Mouse (Mus musculus) small intestine, adult 2 months (tissue): ENCODE results near the gene Xkr7. TPM values are rescaled to one million over a fixed set of nuclear protein-coding genes. Genes with fewer than 3 reads are reported as not detected.

Experiments used
- H3K27ac ChIP-seq: fragments of 200-500 bp; 2 replicates; pipeline ENCODE4 v1.5.1; 2012; ENCODE audit warnings: low read depth, low read length, control low read depth, inconsistent platforms; ENCODE audit not compliant: insufficient read depth
- H3K27me3 ChIP-seq: fragments of 200-500 bp; 2 replicates; pipeline ENCODE4 v1.6.1; 2012; ENCODE audit warnings: mild to moderate bottlenecking, moderate library complexity, low read length, inconsistent platforms; ENCODE audit not compliant: control insufficient read depth, insufficient read depth
- H3K36me3 ChIP-seq: fragments of 200-500 bp; 2 replicates; pipeline ENCODE4 v1.6.1; 2012; ENCODE audit warnings: mild to moderate bottlenecking, low read length, control low read depth, inconsistent platforms; ENCODE audit not compliant: control insufficient read depth, insufficient read depth
- H3K4me1 ChIP-seq: fragments of 200-500 bp; 2 replicates; pipeline ENCODE4 v1.6.1; 2012; ENCODE audit warnings: low read length, inconsistent platforms, mixed read lengths; ENCODE audit not compliant: control insufficient read depth, insufficient read depth, insufficient read length
- H3K4me3 ChIP-seq: fragments of 200-500 bp; 2 replicates; pipeline ENCODE4 v1.5.1; 2012; ENCODE audit warnings: low read depth, mild to moderate bottlenecking, control low read depth, inconsistent platforms, low read length, moderate library complexity
- CTCF ChIP-seq: fragments of 200-500 bp; IDR thresholded peaks from 2 replicates; pipeline ENCODE4 v1.5.1; 2012; ENCODE audit warnings: low read depth, mild to moderate bottlenecking, control low read depth, inconsistent platforms, low read length, moderate library complexity, mixed read lengths; ENCODE audit not compliant: insufficient replicate concordance, insufficient read length; ENCODE audit errors: extremely low read depth
- POLR2A ChIP-seq: fragments of 200-500 bp; IDR thresholded peaks from 2 replicates; pipeline ENCODE4 v1.6.1; 2012; ENCODE audit warnings: low read depth, mild to moderate bottlenecking, control low read depth, inconsistent platforms, low read length, moderate library complexity
- WGBS: fragments of 180-500 bp; shearing (Covaris S2); methylation state at CpG from one replicate; pipeline ENCODE4 v1.1.7; 2018; 5-methylcytosine and 5-hydroxymethylcytosine counted together
- polyA plus RNA-seq: library from polyadenylated mRNA; depleted of rRNA; stranded (reverse); fragments of >200 nt; gene quantifications from 2 replicates; pipeline ENCODE4 v1.2.3, GENCODE M21; 2012

Gene Xkr7
- polyA plus RNA-seq, 1 experiment, result 0.09 TPM

GRCm38 (mm10) chr2:153063394-153063793 lies 31.7 kb downstream of the Xkr7 start:
- no peak overlapping the region for H3K27ac ChIP-seq
- H3K4me3 ChIP-seq, result no peak overlapping the region
- 38% methylated on average over 3 of the region's 3 CpGs for whole genome bisulfite sequencing
- H3K4me1 ChIP-seq, result no peaks in the 10 kb centered on the region
- TF ChIP-seq CTCF, result no peak
- TF ChIP-seq POLR2A, result no peak
- H3K27me3 ChIP-seq, result no peaks in the 10 kb centered on the region
- no peaks in the 10 kb centered on the region for H3K36me3 ChIP-seq

- Histone ChIP-seq H3K27me3 (no peaks in the 10 kb centered on the region), H3K4me3 (no peak overlapping the region), H3K4me1 (no peaks in the 10 kb centered on the region), H3K36me3 (no peaks in the 10 kb centered on the region), H3K27ac (no peak overlapping the region)
- WGBS, result 63% methylated on average over 9 of the region's 9 CpGs
- TF ChIP-seq POLR2A (no peak), CTCF (no peak)
Measured at GRCm38 (mm10) chr2:153064190-153064970, 32.7 kb downstream of the Xkr7 start.

DNA sequence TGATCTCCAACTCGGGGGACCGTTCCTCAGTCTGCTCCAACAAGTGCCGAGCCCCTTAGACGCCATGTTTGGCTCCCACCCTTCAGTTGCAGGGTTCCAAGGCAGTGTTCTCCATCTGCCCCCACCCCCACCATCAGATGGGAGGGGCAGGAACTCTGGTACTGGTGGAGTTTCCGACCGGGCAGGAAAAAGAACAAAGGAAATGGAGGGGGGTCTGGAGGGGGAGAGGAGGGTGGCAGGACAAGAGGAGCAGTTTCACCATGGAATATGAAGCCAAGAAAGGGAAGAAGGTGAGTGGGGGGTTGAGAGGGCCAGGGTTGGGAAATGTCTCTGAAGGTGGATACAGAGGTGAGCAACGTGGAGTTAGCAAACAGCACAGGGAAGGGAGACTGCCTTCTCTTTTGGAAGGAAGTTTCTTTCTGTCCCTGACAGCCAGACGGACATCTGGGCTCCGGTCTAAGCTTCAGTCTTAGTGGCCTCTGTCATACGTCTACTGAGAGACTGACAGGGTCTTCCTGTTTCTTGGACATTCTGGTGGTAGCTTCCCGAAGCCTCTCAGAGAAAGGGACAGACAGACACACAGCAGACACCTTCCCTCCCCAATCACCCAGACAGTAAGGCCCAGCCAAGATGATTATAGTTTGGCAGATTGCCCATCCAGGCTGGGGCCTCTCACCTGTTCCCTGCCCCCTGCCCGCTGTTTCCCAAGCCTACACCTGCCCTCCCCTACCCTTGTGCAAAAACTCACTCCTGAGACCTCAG lies 34.3 kb downstream of the Xkr7 start, which contains the start of gene Ccm2l:
TSS of gene Ccm2l (plus strand) at position 209 of the 762 bp plus-strand sequence.
- WGBS, result 29% methylated on average over 12 of the region's 12 CpGs
- peak within 1 kb of the TSS; percentile 55 for H3K27ac ChIP-seq
- H3K4me1 ChIP-seq, result no peaks in the 10 kb centered on the region
- H3K27me3 ChIP-seq, result no peaks in the 10 kb centered on the region
- TF ChIP-seq POLR2A, result no peak
- no peak for TF ChIP-seq CTCF
- no peaks in the 10 kb centered on the region for H3K36me3 ChIP-seq
- H3K4me3 ChIP-seq, result peak within 1 kb of the TSS; percentile 39

GRCm38 (mm10) chr2:153066991-153067390 lies 35.3 kb downstream of the Xkr7 start:
- 56% methylated on average over 6 of the region's 6 CpGs for WGBS
- peaks cover 9% of the 10 kb centered on the region for H3K27me3 ChIP-seq
- no peak overlapping the region; the same call in 1 of the 2 replicates for H3K4me3 ChIP-seq

DNA sequence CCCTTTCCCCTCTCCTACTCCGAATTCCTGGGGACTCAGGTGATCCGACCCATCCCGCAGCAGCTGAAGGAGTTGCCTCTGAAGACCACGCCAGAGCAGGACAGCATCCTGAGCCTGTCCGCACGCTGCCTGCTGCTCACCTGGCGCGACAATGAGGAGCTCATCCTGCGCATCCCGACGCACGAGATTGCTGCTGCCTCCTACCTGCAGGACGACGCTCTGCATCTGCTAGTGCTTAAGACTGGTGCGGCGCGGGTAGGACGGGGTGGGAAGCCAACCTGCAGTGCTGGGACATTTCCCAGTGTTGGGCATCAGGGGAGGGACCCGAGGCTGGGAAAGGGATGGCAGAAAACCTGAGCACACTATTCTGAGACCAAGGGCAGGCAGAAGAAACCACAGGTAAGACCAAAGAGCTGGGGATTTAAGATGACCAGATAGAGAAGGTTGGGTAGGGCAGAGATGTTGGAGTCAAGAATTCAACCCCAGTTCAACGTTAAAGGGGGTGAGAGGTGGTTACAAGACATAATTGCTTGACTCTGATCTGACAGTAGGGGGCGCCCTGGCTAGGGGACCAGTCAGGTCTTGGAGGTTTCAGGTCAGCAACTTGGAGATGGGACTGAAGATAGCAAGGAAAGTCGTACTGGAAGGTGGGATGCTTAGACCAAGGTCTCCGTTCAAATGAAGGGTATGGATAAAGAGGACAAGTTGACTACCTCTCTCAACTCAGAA lies 39.3 kb downstream of the Xkr7 start:
- TF ChIP-seq CTCF (peak; percentile 35; the same call in 1 of the 2 replicates), POLR2A (no peak)
- Histone ChIP-seq H3K27me3 (peaks cover 13% of the 10 kb centered on the region), H3K4me3 (no peak overlapping the region), H3K27ac (no peak overlapping the region), H3K36me3 (no peaks in the 10 kb centered on the region), H3K4me1 (peaks cover 3% of the 10 kb centered on the region)
- WGBS, result 17% methylated on average over 23 of the region's 23 CpGs

More at GRCm38 (mm10) chr2:153066991-153067390, 35.3 kb downstream of the Xkr7 start:
- no peaks in the 10 kb centered on the region for H3K36me3 ChIP-seq
- no peak for TF ChIP-seq POLR2A
- no peak for TF ChIP-seq CTCF
- H3K4me1 ChIP-seq, result peaks cover 3% of the 10 kb centered on the region
- H3K27ac ChIP-seq, result no peak overlapping the region; the same call in none of the 2 replicates

- no peak for TF ChIP-seq POLR2A
- 0 out of 2 replicates have a peak, but pooled peaks have one; percentile 3 for TF ChIP-seq CTCF
- H3K4me1 ChIP-seq, result peaks cover 6% of the 10 kb centered on the region
- peaks cover 13% of the 10 kb centered on the region for H3K27me3 ChIP-seq
- no peak overlapping the region; the same call in 1 of the 2 replicates for H3K4me3 ChIP-seq
- H3K27ac ChIP-seq, result no peak overlapping the region
- no peaks in the 10 kb centered on the region for H3K36me3 ChIP-seq
- 31% methylated on average over 67 of the region's 67 CpGs for WGBS
Measured at GRCm38 (mm10) chr2:153071491-153072184, 40.0 kb downstream of the Xkr7 start.
